Mouse (Mus musculus): Measurements from ENCODE around the gene Vmn1r123.
"Not testable (repeated sequence)": the region's sequence is repeated elsewhere in the genome, so short reads cannot be mapped to it uniquely, and the experiment has no call there.

The Vmn1r123 gene

GRCm38 (mm10) chr7:21161885-21162284 is at the start of gene Vmn1r123:
TSS of gene Vmn1r123 (plus strand) at chr7:21162185.
- DNase-seq (ENCODE audit: low read depth): not testable (repeated sequence)

- DNase-seq (ENCODE audit: low read depth): not testable (repeated sequence)
Measured at GRCm38 (mm10) chr7:21134028-21134427, 28.0 kb upstream of the Vmn1r123 start, which contains the start of gene Vmn1r122. TSS of gene Vmn1r122 (minus strand) at chr7:21134128.

GRCm38 (mm10) chr7:21190323-21190722 is 28.3 kb downstream of the Vmn1r123 start, which contains the start of gene Gm5157:
TSS of gene Gm5157 (minus strand) at chr7:21190423.
- not testable (repeated sequence) for DNase-seq (ENCODE audit: low read depth)

Measured in fibroblast of lung, adult 2 months (primary cell).